Mouse (Mus musculus) MEL (cell line): Measurements from ENCODE around the gene Osbpl11. TPM values are rescaled to one million over a fixed set of nuclear protein-coding genes. Genes with fewer than 3 reads are reported as not detected.

ENCODE experiments used
- DNase-seq: peaks from one replicate; pipeline ENCODE4 v3.0.0; 2011; ENCODE audit warnings: low read depth, low spot score
- H3K27ac ChIP-seq: 2 replicates; pipeline ENCODE4 v1.5.1; 2012; ENCODE audit warnings: low read depth, mild to moderate bottlenecking, control low read depth, low read length, moderate library complexity; ENCODE audit not compliant: control insufficient read depth
- H3K27me3 ChIP-seq, 2 experiments: fragments of 150-350 bp in 1 of 2; sonication (generic) in 1 of 2; 2 replicates each; pipeline ENCODE4 v1.6.1; 2012; ENCODE audit warnings: low read length in 2 of 2, mild to moderate bottlenecking in 2 of 2, improper control_type of control experiment in 1 of 2, moderate library complexity in 1 of 2; ENCODE audit not compliant: insufficient read depth in 2 of 2, control insufficient read depth in 1 of 2
- H3K36me3 ChIP-seq, 2 experiments: 2 replicates each; pipeline ENCODE4 v1.6.1; 2012 to 2014; ENCODE audit warnings: low read length in 2 of 2, improper control_type of control experiment in 1 of 2, inconsistent platforms in 1 of 2, mild to moderate bottlenecking in 1 of 2; ENCODE audit not compliant: insufficient read depth in 2 of 2, control insufficient read depth in 1 of 2
- H3K4me1 ChIP-seq, 2 experiments: fragments of 150-350 bp in 1 of 2; sonication (generic) in 1 of 2; 2 replicates each; pipeline ENCODE4 v1.6.1; 2012; ENCODE audit warnings: low read length in 2 of 2, improper control_type of control experiment in 1 of 2, mild to moderate bottlenecking in 1 of 2; ENCODE audit not compliant: insufficient read depth in 2 of 2, control insufficient read depth in 1 of 2
- H3K4me3 ChIP-seq, 2 experiments: fragments of 150-350 bp in 1 of 2; sonication (generic) in 1 of 2; 2 replicates each; pipeline ENCODE4 v1.5.1; 2012; ENCODE audit warnings: low read depth in 2 of 2, low read length in 2 of 2, mild to moderate bottlenecking in 2 of 2, moderate library complexity in 2 of 2, control low read depth in 1 of 2, improper control_type of control experiment in 1 of 2; ENCODE audit not compliant: control insufficient read depth in 1 of 2, insufficient read depth in 1 of 2
- H3K79me2 ChIP-seq: 2 replicates; pipeline ENCODE4 v1.6.1; 2012; ENCODE audit warnings: mild to moderate bottlenecking, low read length, moderate library complexity; ENCODE audit not compliant: control insufficient read depth, poor library complexity, insufficient read depth
- H3K9ac ChIP-seq: 2 replicates; pipeline ENCODE4 v1.6.1; 2012; ENCODE audit warnings: low read depth, mild to moderate bottlenecking, control low read depth, low read length, moderate library complexity; ENCODE audit not compliant: control insufficient read depth, poor library complexity, severe bottlenecking
- H3K9me3 ChIP-seq: fragments of 150-350 bp; sonication (generic); replicated peaks from 2 replicates; pipeline ENCODE4 v1.6.1; 2012; ENCODE audit warnings: mild to moderate bottlenecking, low read length, improper control_type of control experiment, moderate library complexity; ENCODE audit not compliant: insufficient read depth
- CHD1 ChIP-seq: IDR thresholded peaks from 2 replicates; pipeline ENCODE4 v1.6.1; 2012; ENCODE audit warnings: low read depth, mild to moderate bottlenecking, inconsistent platforms, low read length, improper control_type of control experiment
- CHD2 ChIP-seq: IDR thresholded peaks from 2 replicates; pipeline ENCODE4 v1.6.1; 2011; ENCODE audit warnings: low read length, improper control_type of control experiment
- CTCF ChIP-seq, 3 experiments: IDR thresholded peaks in 2 of 3; conservative IDR thresholded peaks in 1 of 3; 2 replicates each; pipeline ENCODE4 v1.5.1; 2011 to 2012; ENCODE audit warnings: low read length in 3 of 3, low read depth in 2 of 3, mild to moderate bottlenecking in 2 of 3, improper control_type of control experiment in 1 of 3, inconsistent platforms in 1 of 3, mixed read lengths in 1 of 3, moderate library complexity in 1 of 3; ENCODE audit not compliant: control insufficient read depth in 1 of 3, insufficient read depth in 1 of 3, poor library complexity in 1 of 3, severe bottlenecking in 1 of 3
- ELF1 ChIP-seq: IDR thresholded peaks from 2 replicates; pipeline ENCODE4 v1.6.1; 2014; ENCODE audit warnings: low read depth, mild to moderate bottlenecking, inconsistent platforms, low read length, improper control_type of control experiment, moderate library complexity
- ETS1 ChIP-seq: IDR thresholded peaks from 2 replicates; pipeline ENCODE4 v1.6.1; 2012; ENCODE audit warnings: low read depth, mild to moderate bottlenecking, inconsistent platforms, low read length, improper control_type of control experiment, moderate library complexity
- GATA1 ChIP-seq: IDR thresholded peaks from 2 replicates; pipeline ENCODE4 v1.6.1; 2011; ENCODE audit warnings: low read depth, low read length, improper control_type of control experiment
- JUND ChIP-seq: IDR thresholded peaks from 2 replicates; pipeline ENCODE4 v1.6.1; 2011; ENCODE audit warnings: low read depth, mild to moderate bottlenecking, improper control_type of control experiment, low read length
- KAT2A ChIP-seq: conservative IDR thresholded peaks from 2 replicates; pipeline ENCODE4 v1.6.1; 2012; ENCODE audit warnings: low read depth, low read length, improper control_type of control experiment, inconsistent platforms
- MAFK ChIP-seq: IDR thresholded peaks from 2 replicates; pipeline ENCODE4 v1.6.1; 2011; ENCODE audit warnings: low read depth, mild to moderate bottlenecking, low read length, improper control_type of control experiment, borderline replicate concordance
- MYB ChIP-seq: IDR thresholded peaks from 2 replicates; pipeline ENCODE4 v1.6.1; 2011; ENCODE audit warnings: mild to moderate bottlenecking, low read depth, low read length, improper control_type of control experiment
- NELFE ChIP-seq: IDR thresholded peaks from 2 replicates; pipeline ENCODE4 v1.6.1; 2011; ENCODE audit warnings: low read depth, low read length, improper control_type of control experiment
- POLR2A ChIP-seq, 2 experiments: IDR thresholded peaks; 2 replicates each; pipeline ENCODE4 v1.6.1; 2011 to 2012; ENCODE audit warnings: low read length in 2 of 2, mild to moderate bottlenecking in 2 of 2, control low read depth in 1 of 2, improper control_type of control experiment in 1 of 2, low read depth in 1 of 2, moderate library complexity in 1 of 2; ENCODE audit not compliant: control insufficient read depth in 1 of 2, insufficient read depth in 1 of 2, poor library complexity in 1 of 2
- POLR2AphosphoS2 ChIP-seq: IDR thresholded peaks from 2 replicates; pipeline ENCODE4 v1.6.1; 2011; ENCODE audit warnings: low read length, improper control_type of control experiment
- RCOR1 ChIP-seq: IDR thresholded peaks from 2 replicates; pipeline ENCODE4 v1.6.1; 2012; ENCODE audit warnings: low read depth, mild to moderate bottlenecking, inconsistent platforms, low read length, improper control_type of control experiment
- UBTF ChIP-seq: IDR thresholded peaks from 2 replicates; pipeline ENCODE4 v1.6.1; 2012; ENCODE audit warnings: low read depth, mild to moderate bottlenecking, inconsistent platforms, low read length, improper control_type of control experiment, moderate library complexity, borderline replicate concordance; ENCODE audit not compliant: insufficient read depth
- USF1 ChIP-seq: IDR thresholded peaks from 2 replicates; pipeline ENCODE4 v1.6.1; 2014; ENCODE audit warnings: low read depth, mild to moderate bottlenecking, inconsistent platforms, low read length, improper control_type of control experiment, moderate library complexity
- ZMIZ1 ChIP-seq: IDR thresholded peaks from 2 replicates; pipeline ENCODE4 v1.6.1; 2012; ENCODE audit warnings: low read depth, mild to moderate bottlenecking, inconsistent platforms, low read length, improper control_type of control experiment, moderate library complexity
- ZNF384 ChIP-seq: IDR thresholded peaks from 2 replicates; pipeline ENCODE4 v1.6.1; 2012; ENCODE audit warnings: low read depth, mild to moderate bottlenecking, inconsistent platforms, low read length, improper control_type of control experiment
- polyA plus RNA-seq, 2 experiments: library from polyadenylated mRNA; stranded (reverse) in 1 of 2; unstranded in 1 of 2; fragments of >175 nt in 1 of 2; fragments of >200 nt in 1 of 2; gene quantifications; 2 replicates each; pipeline versions ENCODE4 v1.2.1 to v1.2.4; 2012; ENCODE audit warnings: low replicate concordance in 2 of 2, low read depth in 1 of 2; ENCODE audit not compliant: insufficient read length in 2 of 2, insufficient read depth in 1 of 2, missing spikeins in 1 of 2
- total RNA-seq: library from RNA; depleted of rRNA; stranded (reverse); fragments of 300-350 nt; gene quantifications from 2 replicates; pipeline ENCODE4 v1.2.3, GENCODE M21; 2012

Osbpl11 gene
- total and polyA plus RNA-seq, 3 experiments, result 6.9 to 10.3 TPM; not detected in 1

GRCm38 (mm10) chr16:33158590-33159071, 26.2 kb upstream of the Osbpl11 start (continued):
- TF ChIP-seq GATA1 (peak; percentile 58; the same call in 1 of the 2 replicates), POLR2AphosphoS2 (no peak), POLR2A (IDR thresholded peaks at IDR 0.05; ENCODE audit: control insufficient read depth in 1 of 2, insufficient read depth in 1 of 2, low read depth in 1 of 2, low read length in 2 of 2, poor library complexity in 1 of 2) (no peak), ELF1 (no peak), MAFK (no peak), USF1 (no peak), JUND (no peak), UBTF (no peak), CHD2 (no peak), MYB (no peak), CTCF (IDR thresholded peaks at IDR 0.05 in 2 of 3, conservative IDR thresholded peaks at IDR 0.05 in 1 of 3; ENCODE audit: control insufficient read depth in 1 of 3, insufficient read depth in 1 of 3, low read depth in 2 of 3, low read length in 3 of 3, poor library complexity in 1 of 3, severe bottlenecking in 1 of 3) (no peak), KAT2A (no peak), NELFE (no peak), CHD1 (no peak), RCOR1 (no peak), ETS1 (peak; percentile 58; the same call in 1 of the 2 replicates), ZNF384 (0 out of 2 replicates have a peak, but pooled peaks have one; percentile 8), ZMIZ1 (no peak)

GRCm38 (mm10) chr16:33159363-33159762, 25.5 kb upstream of the Osbpl11 start:
- TF ChIP-seq CHD1, result no peak
- TF ChIP-seq MAFK, result peak; percentile 57; the same call in 1 of the 2 replicates
- TF ChIP-seq ZNF384, result no peak
- TF ChIP-seq, all 39 proteins: peak for 1

More at GRCm38 (mm10) chr16:33159363-33159762, 25.5 kb upstream of the Osbpl11 start:
- Histone ChIP-seq H3K4me1 (peaks cover 0 to 13% of the 10 kb centered on the region in 2 experiments; a peak in 2 of 4 replicates), H3K27me3 (no peaks in the 10 kb centered on the region), H3K27ac (no peak overlapping the region), H3K9ac (no peak overlapping the region), H3K36me3 (peaks cover 0 to 4% of the 10 kb centered on the region in 2 experiments; a peak in 2 of 4 replicates), H3K79me2 (no peaks in the 10 kb centered on the region), H3K9me3 (no peaks in the 10 kb centered on the region), H3K4me3 (no peak overlapping the region)
- DNase-seq, result no peak
